Mouse (Mus musculus) ovary, postnatal 36 days (tissue): Measurements from ENCODE around the gene Usp4.

Experiments used
- DNase-seq: peaks from one replicate; pipeline ENCODE4 v3.0.0; 2022; ENCODE audit warnings: low spot score, mixed read lengths

Usp4 gene

DNA sequence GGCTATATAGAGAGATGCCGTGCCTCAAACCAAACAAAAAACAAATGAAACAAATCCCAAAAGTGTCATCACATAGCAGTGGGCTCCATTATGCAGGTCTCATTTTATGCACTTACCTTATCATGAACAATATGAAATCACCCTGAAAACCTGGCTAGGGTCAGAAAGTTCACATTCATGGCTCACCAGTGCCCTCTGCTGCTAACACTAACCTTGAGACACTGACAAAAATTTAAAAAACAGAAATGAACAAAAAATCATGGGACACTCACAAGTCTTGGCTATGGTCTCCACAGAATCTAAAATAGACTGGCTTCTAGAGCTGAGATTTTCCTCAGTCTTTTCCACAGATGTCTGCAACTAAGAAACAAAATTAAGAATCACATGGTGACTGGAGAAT lies 64.6 kb downstream of the Usp4 start:
- no peak for DNase-seq

DNA sequence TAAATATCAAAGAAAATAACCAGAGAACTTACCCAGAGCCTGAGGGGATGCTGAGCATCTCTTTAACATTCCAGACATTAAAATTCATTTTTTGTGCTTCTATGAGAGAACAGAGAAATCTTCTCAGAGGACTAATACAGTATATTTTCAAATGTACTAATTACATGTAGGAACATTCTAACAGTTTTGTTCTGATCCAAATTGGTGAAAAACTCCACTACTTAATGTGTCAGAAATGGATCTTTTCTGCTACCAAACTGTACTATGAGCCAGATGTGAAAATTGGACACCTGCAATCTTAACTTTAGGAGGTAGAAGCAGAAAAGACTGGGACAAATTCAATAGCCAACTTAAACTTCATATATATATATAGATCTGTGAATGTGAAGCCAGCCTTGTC lies 80.7 kb downstream of the Usp4 start, which contains the start of gene Ccdc36:
Gene Ccdc36, minus strand, starts transcription at position 101 of the 400 bp plus-strand sequence.
- no peak for DNase-seq

DNA sequence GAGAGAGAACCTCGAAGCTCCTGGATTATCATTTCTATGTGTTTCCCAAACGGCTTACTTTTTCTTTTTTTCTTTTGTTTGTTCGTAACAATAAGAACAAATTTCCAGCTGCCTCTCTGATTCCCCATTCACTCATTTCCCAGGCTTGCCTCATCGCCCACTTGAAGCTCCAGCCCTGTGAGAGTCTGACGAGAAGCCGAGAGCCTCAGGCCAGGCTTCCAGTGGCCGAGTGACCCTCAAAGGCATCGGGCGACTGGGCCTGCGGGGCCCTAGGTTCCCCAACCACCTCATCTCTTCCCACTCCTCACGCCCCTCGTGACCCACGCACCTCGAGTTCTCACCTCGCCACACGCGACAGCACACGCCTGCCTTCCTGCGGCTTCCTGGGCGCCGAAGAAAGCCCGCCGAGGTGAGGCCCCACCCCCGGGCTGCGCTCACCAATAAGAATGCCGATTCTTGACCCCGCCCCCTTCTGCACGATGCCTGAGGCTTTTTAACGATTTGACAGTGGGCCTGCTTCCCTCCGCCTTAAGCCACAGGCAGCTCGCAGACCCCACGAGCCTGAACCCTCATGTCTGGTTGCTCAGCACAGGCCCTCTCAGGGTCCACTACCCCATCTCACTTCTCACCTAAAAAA lies 83.9 kb downstream of the Usp4 start:
- DNase-seq: no peak

DNA sequence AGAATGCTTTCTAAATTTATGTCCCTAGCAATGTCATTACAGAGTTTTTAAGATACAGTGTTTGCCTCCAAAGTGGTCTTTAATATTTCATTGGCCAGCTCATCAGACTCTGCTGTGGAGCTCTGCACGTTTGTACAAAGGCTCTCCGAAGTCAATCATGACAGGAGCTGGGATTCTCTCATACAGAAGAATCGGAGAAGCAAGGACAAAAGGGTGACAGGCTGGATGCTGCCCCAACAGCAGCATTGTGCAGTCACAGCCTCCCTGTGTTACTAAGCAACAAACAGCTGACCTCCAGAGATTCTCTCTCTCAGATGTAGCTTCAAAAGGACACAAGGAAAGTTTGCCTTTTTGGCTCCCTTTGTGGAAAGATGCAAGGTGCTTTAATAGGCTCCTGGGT lies 88.5 kb downstream of the Usp4 start, which contains the start of gene BC048562:
Gene BC048562, plus strand, starts transcription at position 301 of the 400 bp plus-strand sequence.
- DNase-seq: no peak

DNA sequence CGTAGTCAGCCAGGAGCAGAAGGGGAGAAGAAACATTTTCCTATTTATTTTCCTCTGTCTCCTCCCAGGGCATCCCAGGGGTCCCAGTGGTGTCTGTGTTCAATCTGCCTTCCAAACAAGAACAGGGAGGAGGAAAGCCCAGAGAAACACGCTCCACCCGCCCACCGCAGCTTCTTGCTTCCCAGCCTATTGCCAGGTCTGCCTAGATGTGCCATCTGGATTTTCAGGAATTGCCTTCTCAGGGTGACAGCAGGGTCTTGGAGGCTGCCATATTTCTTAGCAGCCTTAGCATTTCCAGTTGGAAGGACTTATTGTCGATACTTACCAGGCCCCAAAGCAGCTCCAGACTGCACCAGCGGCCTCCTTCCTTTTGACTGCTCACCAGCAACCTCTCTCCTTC lies 91.5 kb downstream of the Usp4 start:
- DNase-seq: no peak

DNA sequence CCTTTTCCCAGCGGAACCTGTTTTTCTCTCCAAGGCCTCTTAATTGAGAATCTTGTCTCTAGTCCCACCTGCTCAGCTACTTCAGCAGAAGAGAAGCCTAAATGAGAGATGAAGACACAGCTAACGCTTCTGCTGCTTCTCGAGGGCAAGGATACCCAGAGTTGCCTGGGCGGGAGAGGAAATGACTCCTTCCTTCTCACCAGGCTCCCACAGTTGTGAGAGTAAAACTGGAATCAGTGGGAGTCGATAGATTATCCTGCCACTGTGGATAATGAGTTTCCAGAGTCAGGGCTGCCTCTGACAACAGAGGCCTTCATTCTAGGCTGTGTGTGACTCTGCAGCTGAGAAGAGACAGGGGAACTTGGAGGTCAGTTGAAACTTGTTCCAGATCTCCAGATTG lies 92.8 kb downstream of the Usp4 start:
- no peak for DNase-seq

DNA sequence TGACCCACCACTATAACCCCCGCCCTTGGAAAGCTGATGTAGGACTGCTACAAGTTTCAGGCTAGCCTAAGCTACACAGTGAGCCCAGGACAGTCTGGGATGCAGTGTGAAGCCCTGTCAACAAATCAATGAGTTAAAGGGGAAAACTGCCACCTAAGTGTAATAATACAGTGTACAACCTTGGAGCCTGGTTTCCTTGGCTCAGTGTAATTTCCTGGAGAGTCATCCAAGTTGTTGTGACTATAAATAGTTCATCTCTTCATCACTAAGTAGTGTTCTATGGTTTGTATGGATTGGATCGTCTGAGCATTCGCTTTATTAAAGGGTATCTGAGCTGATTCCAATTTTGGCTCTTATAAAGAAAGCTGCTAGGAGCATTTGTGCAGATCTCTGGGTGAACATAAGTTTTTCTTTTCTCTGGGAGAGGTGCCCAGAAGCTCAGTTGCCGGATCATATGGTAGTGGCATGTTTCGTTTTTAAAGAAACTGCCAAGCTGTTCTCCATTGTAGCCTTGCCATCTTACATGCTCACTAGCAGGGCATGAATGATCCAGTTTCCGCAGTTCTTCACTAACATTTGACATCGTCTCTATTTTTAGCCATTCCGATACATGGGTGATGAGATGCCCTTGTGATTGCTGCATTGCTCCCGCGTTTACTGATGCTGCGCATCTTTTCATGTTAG lies 93.7 kb downstream of the Usp4 start:
- DNase-seq: no peak
